Mouse (Mus musculus) hematopoietic stem cell, adult 5-6 weeks (primary cell): ENCODE measurements around the gene Psg22. TPM values are rescaled to one million over a fixed set of nuclear protein-coding genes. Genes with fewer than 3 reads are reported as not detected.
"Not testable (repeated sequence)": the region's sequence is repeated elsewhere in the genome, so short reads cannot be mapped to it uniquely, and the experiment has no call there.

ENCODE experiments used
- ATAC-seq, 2 experiments: fragments of 125-278 bp in 1 of 2; replicated peaks in 1 of 2; 2 replicates each; pipeline ENCODE4 v1.8.0; 2016 to 2017; ENCODE audit warnings: inconsistent platforms in 2 of 2, mild to moderate bottlenecking in 2 of 2, moderate number of reproducible peaks in 2 of 2, low read depth in 1 of 2, moderate TSS enrichment in 1 of 2; ENCODE audit not compliant: low FRiP score in 2 of 2, poor library complexity in 2 of 2, severe bottlenecking in 2 of 2, insufficient read depth in 1 of 2, low TSS enrichment in 1 of 2
- total RNA-seq: library from RNA; stranded (forward); fragments of 172-1452, 232-1000 nt; gene quantifications from 2 replicates; pipeline ENCODE4 v1.2.3, GENCODE M21; 2017

Psg22 gene
- not detected in 2 replicates for total RNA-seq

- no peak for ATAC-seq
These were observed at the start of gene Psg22 for GRCm38 (mm10) chr7:18717790-18718189. Psg22 (plus strand) TSS chr7:18718090.

- peak in 1 of 2 experiments; percentile 62; a peak in 3 of 4 replicates for ATAC-seq
These were observed 38.1 kb upstream of the Psg22 start for GRCm38 (mm10) chr7:18679772-18680171.

- no peak for ATAC-seq
These were observed 32.3 kb upstream of the Psg22 start for GRCm38 (mm10) chr7:18685586-18685985.

GRCm38 (mm10) chr7:18686085-18686484, 31.8 kb upstream of the Psg22 start, which contains the start of gene Psg20:
Psg20 (minus strand) TSS chr7:18686185.
- no peak for ATAC-seq

- 0 out of 4 replicates have a peak, but pooled peaks of 1 of the 2 experiments have one; percentile 42 for ATAC-seq
These were observed 7.6 kb upstream of the Psg22 start for GRCm38 (mm10) chr7:18710331-18710730.

DNA sequence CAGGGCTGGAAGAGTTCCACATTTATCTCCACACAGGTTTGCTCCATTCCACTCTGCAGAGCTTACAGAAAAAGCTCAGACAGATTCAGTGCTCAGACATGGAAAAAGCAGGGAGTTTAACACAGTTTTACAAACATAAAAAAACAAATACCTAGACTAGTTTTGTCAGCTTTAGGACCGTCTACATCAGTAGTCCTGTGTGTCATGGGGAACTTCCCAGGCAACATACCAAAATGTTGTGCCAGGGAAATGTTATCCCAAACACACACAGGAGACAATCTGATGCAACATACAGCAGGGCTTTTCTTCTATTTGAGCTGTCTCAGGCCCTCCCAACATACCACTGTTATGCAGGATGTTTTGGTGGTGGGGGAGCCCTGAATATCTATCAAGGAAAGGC, 7.0 kb upstream of the Psg22 start:
- ATAC-seq: no peak

DNA sequence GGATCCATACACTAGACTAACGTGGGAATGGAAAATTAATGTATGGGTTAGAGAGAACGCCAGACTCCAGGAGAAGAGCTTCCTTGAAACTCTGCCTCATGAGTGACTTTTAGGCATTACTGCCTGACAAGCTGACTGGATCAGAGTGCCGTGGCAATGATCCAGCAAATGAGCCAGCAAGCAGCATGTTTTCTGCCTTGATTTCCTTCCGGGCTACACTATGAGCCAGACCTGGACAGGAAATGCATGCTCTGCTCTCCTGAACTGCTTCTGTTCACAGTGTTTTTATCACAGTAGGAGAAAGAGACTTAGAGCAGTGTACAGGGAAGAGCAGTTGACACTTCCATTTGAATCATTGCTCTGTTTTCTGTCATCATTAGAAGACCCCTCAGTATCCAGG, 2.3 kb upstream of the Psg22 start:
- ATAC-seq: no peak

DNA sequence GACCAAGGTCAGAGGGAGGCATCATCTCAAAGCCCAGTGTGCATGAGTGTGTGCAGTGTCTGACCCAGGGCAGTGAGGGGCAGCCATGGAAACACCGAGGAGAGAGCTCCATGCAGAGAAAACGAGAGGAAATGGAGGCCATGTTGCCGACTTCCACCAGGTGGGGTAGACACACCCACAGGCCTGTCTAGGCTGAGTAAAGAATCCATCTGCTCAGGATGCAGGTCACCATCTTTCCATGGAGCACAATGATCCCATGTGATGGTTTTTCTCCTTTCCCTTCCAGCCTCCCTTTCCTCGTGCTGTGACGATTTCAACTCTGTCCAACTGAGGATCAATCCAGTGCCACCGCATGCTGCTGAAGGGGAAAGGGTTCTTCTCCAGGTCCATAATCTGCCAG, 6.1 kb downstream of the Psg22 start:
- ATAC-seq: no peak

DNA sequence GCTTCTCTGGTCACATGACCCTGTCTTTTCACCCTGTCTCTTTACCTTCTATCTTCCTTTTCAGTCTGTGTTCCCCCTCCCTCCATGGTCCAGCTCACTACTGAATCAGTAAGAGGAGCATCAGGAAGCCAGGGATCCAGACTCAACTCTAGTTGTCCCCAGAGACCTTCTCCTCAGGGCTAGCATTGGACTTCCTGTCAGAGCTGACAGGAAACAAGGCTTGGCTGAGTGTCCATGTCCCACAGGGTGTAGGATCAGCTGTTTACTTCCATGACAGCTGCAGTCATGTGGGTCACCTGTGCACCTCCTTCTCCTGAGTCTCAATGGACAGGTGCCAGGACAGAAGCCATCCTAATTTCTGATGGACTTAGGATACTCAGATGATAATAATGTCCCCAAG, 8.0 kb downstream of the Psg22 start:
- ATAC-seq: not testable (repeated sequence)

DNA sequence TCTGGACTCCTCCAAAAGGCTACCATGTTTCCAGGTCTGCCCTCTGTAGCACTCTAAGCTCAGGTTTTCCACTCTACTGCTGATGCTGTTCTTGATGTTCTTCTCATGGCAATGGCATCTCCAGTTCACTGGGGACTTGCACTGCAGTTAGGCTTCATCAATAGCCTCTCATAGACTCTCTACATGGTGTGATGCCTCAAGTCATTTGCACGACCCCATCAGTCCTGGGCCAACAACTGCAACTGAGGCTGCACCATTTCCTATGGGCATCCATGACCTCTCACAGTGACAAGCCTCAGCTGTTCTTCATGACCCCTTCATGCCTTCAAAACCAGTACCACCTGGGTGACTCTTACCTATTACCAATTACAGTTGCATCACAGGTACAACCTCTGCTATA, 10.5 kb downstream of the Psg22 start:
- ATAC-seq: no peak

GRCm38 (mm10) chr7:18733111-18733510, 15.2 kb downstream of the Psg22 start:
- no peak for ATAC-seq

GRCm38 (mm10) chr7:18734451-18734850, 16.6 kb downstream of the Psg22 start:
- ATAC-seq: no peak

DNA sequence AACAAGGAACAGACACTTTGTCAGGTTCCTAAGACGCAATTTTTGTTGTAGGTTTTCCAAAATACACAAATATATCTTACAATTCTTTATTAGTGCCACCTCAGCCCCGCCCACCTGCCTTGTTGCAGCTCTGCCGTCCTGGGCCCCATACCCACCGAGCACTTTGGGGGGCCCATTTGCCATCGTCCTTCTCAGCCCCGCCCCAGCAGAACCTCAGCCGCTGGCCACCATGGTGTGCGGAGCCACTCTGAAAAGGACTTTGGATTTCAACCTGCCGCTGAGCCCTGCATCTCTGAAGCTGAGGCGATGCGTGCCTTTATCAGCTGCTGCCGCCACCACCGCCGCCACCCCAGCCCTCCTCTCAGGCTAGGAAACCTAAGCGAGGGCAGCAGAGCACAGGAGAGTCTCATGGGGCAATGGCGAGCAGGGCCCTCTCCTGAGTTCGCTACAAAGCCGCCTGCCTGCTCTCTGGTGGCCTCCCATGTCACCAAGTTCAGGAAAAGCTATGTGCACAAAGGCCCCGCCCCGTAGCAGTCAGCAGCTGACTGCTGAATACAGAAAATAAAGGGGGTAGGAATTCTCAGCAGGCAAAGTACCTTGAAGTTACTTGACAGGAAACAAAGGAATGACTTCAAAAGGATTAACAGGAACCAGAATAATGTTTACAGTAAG, 28.4 kb downstream of the Psg22 start:
- no peak for ATAC-seq

DNA sequence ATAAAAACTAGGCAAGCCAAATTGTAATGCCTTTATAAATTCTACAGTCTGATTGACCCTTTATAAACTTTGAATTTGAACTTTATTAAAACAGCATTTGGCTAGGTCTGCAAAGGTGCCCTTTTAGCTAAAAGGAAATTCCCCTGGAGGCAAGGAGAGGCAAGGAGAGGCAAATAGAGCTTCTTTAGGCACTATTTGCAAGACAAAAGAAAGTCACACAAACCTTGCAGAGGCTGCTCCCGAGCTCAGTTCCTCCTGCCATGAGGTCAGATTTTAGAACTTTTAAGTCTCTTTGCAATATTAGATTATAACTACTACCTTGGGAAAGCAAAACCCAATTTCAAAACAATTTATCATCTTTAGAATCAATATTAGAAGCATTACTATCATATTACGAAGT, 29.5 kb downstream of the Psg22 start:
- ATAC-seq: not testable (repeated sequence)

- ATAC-seq: no peak
These were observed 31.4 kb downstream of the Psg22 start for GRCm38 (mm10) chr7:18748994-18749895.

DNA sequence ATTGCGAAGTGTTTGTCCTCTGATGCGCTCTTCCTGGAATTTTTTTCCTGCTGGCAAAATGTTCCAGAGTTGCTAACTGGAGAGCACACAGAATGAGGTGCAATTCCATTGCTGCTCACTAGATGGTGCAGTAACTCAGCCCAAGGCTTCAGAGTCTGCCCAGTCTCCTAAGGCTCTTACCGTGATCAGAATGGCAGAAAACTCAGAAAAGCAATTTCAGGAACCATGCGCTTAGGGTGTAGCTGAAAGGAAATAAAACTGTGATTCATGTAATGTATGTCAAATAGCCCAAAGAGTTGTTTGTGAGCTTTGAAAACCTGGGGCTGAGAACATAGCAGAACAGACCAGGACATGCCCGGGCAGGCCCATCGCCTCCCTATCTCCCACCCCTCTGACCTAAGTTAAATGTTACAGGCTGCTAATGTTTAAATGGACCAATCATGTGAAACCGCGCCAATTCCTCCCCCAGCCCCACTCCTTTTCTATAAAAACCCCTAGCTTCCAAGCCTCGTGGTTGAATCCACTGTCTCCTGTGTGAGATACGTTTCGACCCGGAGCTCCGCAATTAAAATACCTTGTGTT, 32.1 kb downstream of the Psg22 start:
- peak; percentile 80 to 85 for ATAC-seq

DNA sequence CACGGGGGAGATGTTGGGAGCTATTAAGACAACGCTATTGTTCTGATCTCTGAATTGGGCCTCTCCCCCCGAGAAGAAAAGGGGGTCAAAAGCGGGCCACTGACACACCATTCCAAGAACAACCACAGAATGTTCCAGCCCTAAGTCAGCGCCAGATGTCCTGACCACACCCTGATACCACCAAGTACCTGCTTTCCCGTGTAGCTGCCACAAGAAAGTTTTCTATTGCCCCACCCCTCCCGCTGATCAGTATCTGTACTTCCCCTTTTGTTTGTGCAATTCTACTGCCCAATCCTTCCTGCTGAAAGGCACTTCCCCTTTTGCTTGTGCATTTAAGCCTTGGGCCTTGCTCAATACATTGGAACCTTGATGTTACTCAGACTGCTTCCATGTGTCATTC, 42.3 kb downstream of the Psg22 start:
- ATAC-seq: not testable (repeated sequence)

- ATAC-seq: not testable (repeated sequence)
These were observed 45.0 kb downstream of the Psg22 start for GRCm38 (mm10) chr7:18762885-18763284.
